Mouse (Mus musculus): ENCODE measurements at regions not wholly inside any gene's neighbourhood (a gene's known extent, or its start where the extent isn't known, plus 50 kb on each side); places are given as distances from the start of the nearest gene placed in this dataset.

DNA sequence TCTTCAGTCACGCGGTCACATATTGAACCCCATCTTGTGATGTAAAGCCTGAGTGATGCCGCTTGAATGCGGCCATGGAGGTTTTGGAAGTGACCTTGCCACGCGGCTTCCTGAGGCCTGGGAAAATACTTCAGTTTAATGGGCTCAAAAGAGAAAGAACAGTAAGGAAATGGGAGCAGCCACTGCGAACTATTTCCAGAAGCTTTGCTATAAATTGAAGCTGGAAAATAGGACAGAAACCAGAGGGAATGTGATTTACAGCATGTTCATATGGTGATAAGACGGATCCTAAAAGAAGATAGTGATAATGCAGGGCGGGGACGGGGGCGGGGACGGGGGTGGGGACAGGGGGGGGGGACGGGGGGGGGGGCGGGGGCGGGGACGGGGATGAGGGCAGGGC lies 52.7 kb upstream of the Trpc4 start:
- no peak for DNase-seq

GRCm38 (mm10) chr3:54083634-54084033 lies 72.2 kb upstream of the Trpc4 start:
- DNase-seq = no peak

DNA sequence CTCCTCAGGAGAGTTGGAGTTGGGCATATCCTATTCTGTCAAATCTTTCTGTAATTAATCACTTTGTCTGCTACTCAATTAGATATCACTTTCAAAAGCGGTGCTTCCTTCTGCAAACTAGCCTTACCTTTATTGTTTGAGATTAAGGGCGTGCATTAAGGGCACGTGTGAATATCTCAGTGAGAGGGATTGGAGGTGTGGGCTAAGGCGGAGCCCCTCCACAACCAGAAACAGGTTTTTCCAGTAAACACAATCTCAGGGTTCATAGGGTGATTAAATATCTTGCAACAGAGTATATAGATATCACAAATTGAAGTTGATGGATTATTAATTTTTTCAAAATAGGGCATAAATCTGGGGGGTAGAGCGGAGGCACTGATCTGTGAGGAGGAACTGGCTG lies 79.4 kb upstream of the Trpc4 start:
- DNase-seq = no peak

GRCm38 (mm10) chr3:54060653-54061052 lies 95.2 kb upstream of the Trpc4 start:
- DNase-seq = no peak

GRCm38 (mm10) chr3:54054376-54054775 lies 101.5 kb upstream of the Trpc4 start:
- DNase-seq = no peak

DNA sequence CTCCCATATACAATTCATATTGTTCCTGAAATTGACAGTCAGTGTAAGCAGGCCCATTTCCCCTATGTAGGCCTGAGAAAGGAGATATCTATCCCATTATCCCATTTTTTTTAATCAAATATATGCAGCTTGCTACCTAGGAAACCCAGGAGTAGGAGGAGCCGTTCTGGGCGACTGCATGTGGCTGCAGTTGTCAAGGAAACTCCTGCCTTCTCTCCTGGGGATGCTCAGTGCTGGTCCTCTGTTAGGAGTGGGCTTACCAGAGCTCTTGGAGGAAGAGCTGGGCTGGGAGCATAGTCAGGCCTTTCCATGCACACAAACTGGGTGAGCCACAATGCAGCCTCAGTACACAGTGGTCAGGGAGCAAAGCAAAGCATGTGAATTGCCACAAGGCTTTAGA lies 106.5 kb upstream of the Trpc4 start:
- no peak for DNase-seq

DNA sequence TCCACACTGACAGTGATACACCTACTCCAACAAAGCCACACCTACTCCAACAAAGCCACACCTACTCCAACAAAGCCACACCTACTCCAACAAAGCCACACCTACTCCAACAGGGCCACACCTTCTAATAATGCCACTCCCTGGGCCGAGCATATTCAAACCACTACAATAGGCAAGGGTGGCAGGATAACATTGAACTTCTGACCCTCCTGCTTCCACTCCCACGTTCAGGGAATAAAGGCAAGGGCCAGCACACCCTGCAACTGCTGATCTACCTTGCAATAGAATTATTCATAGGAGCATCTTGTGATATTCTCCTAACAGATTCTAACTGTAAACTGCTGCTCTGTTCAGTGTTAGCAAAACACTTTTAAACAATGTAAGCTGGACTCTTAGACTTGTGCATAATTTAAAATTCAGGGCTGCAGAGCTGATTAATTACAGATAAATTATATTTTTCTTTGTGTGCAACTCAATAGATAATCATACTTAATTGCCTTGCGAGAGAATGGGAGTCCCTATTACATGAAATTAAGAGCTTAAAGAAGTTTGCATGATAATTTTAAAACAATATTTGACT lies 107.7 kb upstream of the Trpc4 start:
- no peak for DNase-seq

DNA sequence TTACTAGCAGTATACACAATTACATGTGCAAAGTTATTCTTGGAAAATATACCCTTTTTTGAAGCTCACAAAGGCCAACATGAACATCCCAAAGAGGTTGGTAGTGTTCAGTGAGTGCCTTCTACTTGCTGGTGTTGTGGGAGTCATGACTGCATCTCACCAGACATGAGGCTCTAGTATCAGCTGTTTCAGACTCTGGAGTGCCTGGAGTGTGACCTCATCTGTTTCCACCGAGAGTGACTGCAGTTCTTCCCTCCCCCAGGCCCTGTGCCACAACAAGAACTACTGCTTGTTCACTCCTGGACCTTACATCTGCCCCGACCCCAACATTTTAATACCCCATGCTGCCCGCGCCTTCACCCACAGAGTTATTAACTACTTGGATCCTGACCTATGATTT lies 128.5 kb upstream of the Trpc4 start:
- DNase-seq = no peak

GRCm38 (mm10) chr3:54020196-54020595 lies 135.6 kb upstream of the Trpc4 start:
- no peak for DNase-seq

GRCm38 (mm10) chr3:54017943-54018649 lies 137.7 kb upstream of the Trpc4 start:
- no peak for DNase-seq

DNA sequence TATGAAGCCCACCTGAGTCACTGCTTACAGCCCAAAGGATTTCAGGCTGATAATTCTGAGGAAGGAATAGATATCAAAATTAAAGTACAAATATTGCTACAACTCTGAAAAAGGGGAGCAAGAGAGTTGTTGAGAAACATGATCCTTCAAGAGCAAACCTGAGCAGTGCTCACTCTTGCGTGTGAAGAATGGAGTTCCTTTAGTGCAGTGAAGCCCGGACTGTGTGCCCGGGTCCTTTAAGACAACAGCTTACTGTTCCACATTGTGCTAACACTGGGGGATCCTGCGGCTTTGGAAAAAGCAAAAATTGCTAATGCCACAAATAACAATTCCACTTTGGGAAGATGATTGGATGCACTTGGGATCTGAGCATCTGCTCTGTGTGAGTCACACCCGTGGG lies 139.0 kb upstream of the Trpc4 start:
- no peak for DNase-seq

GRCm38 (mm10) chr3:54011016-54011415 lies 144.8 kb upstream of the Trpc4 start:
- DNase-seq = no peak

GRCm38 (mm10) chr3:53992993-53993392 lies 129.4 kb upstream of the Ufm1 start:
- no peak for DNase-seq

GRCm38 (mm10) chr3:53988796-53989195 lies 125.2 kb upstream of the Ufm1 start:
- DNase-seq = no peak

DNA sequence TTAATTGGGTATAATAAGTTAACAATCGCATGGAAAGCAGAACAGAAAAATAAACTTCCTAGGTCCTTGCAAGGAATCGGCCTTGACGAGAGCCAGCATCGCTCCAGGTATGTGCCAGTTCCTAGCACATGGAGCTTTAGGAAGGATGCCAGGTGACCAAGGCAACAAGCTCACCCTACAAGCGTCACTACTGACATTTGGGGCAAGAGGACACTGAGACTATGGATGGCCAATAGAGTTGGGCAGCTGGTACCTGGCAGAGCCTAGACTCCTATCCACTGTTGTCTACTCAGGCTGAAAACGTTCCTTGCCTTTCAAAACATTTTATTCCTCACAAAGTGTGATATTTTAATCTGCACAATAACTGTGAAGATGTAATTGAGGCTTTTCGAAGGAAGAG lies 124.6 kb upstream of the Ufm1 start:
- DNase-seq = no peak

- DNase-seq = no peak
These were observed 123.7 kb upstream of the Ufm1 start for GRCm38 (mm10) chr3:53987316-53987715.

GRCm38 (mm10) chr3:53984743-53985550 lies 121.3 kb upstream of the Ufm1 start:
- no peak for DNase-seq

DNA sequence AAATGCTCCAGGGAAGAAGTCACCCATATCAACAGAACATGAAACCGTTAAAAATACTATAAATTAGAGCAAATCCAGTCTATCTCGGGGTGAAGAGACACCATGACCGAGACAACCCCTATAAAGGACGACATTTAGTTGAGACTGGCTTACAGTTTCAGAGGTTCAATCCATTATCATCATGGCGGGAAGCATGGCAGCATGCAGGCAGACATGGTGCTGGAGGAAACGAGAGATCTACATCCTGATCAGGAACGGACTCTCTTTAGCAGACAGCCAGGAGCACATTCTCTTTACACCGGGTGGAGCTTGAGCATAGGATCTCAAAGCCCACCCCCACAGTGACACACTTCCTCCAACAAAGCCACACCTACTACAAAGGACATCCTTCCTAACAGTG lies 118.7 kb upstream of the Ufm1 start:
- no peak for DNase-seq

GRCm38 (mm10) chr3:53981585-53981984 lies 118.0 kb upstream of the Ufm1 start:
- DNase-seq = no peak

GRCm38 (mm10) chr3:53977379-53978080 lies 113.9 kb upstream of the Ufm1 start:
- DNase-seq = no peak

DNA sequence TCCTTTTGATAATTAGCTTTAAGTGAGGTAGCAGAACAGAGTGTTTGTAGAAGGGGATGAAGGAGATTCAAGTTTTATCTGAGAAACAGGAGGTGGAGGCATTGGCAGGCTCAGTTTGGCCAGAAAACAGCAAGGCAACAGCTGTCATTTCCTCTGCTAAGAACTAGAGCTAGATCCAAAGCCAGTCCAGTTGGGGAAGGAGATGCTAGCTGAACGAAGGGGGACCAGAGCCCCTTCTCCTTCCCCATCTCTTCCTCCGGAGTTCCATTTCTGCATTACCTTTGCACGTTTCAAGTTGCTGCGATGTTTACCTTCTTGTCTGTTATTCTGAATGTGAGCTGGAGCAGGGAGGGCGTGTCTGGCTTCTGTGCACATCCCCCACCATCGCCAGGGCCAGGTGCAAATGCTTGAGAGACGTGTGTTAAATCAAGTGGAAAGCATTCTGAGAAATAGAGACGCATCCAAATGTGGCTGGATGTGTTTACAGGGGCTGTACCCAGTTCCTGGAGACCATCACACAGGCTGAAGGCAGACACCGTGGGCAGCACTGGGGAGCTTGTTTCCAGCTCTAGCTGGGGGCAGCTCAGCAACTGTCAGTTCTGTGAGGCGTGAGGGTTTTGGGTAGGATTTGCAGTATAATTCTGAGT lies 111.4 kb upstream of the Ufm1 start:
- peak in 1 of 2 experiments; percentile 31 for DNase-seq

DNA sequence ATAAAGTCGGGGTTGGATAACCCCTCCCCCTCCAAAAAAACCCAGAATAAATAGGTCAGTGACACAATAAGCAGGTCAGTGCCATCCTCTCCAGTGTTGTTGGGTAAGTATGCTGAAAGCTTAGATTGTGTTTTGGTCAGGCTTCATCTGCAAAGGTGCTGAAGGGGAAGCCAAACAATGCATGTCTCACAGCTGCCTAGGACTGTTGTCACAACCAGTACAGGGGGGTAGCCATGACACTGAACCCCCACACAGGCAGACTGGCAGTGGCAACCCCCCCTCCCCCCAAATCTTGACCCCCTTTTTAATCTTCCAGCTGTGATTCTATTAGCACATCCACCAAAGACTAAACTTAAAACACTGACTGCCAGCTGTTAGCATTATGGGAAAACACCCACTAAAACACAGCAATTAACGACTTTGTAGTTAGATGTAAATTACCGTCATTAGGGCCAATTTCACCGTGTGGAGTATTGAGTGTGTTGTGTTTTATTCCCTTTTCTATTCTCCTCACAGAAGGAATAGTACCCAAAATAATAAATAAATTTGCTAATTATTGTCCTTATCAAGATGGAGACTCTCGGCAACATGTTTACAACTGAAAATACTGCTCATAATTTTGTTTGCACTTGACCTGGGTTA lies 105.5 kb upstream of the Ufm1 start:
- DNase-seq = no peak
